Mouse (Mus musculus) cortical plate, adult 2 months (tissue): ENCODE results near the gene Tcp11.

Experiments
- CTCF ChIP-seq: fragments of 200-500 bp; IDR thresholded peaks from 2 replicates; pipeline ENCODE4 v1.5.1; 2011; ENCODE audit warnings: mild to moderate bottlenecking, control low read depth, low read length; ENCODE audit not compliant: insufficient read depth; ENCODE audit errors: extremely low read depth
- POLR2A ChIP-seq: fragments of 200-500 bp; IDR thresholded peaks from 2 replicates; pipeline ENCODE4 v1.6.1; 2011; ENCODE audit warnings: mild to moderate bottlenecking, low read length, control low read depth; ENCODE audit not compliant: insufficient read depth; ENCODE audit errors: extremely low read depth

DNA sequence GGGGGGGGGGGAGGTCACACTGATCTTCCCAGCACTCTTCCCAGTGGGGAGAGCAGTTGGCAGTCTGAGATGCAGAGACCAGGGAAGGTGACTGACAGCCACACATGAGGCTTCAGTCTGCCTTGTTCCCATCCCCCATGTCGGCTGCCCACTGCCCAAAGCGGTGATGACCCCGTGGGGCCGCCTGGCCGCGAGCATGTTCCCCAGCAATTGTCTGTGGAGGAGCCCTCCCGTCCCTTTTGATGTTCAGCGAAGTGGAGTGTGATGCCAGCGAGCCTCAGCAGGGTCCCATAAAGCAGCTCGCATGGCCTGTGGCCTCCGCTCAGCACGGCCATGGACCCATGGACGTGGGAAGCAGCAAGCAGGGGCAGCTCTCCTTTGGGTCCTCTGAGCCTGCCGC, 26.8 kb upstream of the Tcp11 start:
- TF ChIP-seq POLR2A (no peak), CTCF (no peak)
